Mouse (Mus musculus): Measurements from ENCODE around the gene Ccnt1.
A peak's percentile ranks its signal among the peaks of the same experiment; 100 is the strongest.
"Not testable (repeated sequence)": the region's sequence is repeated elsewhere in the genome, so short reads cannot be mapped to it uniquely, and the experiment has no call there.

The Ccnt1 gene

GRCm38 (mm10) chr15:98541064-98541463, 29.7 kb downstream of the Ccnt1 start:
- DNase-seq (ENCODE audit: low read depth, low spot score) = no peak
- no peaks in the 10 kb centered on the region for H3K27me3 ChIP-seq (ENCODE audit: control insufficient read depth, insufficient read depth, low read length, poor library complexity, severe bottlenecking)
- peaks cover 11% of the 10 kb centered on the region for H3K36me3 ChIP-seq (ENCODE audit: control insufficient read depth, insufficient read depth, low read length, poor library complexity, severe bottlenecking)

GRCm38 (mm10) chr15:98537923-98538322, 32.8 kb downstream of the Ccnt1 start:
- H3K27me3 ChIP-seq (ENCODE audit: control insufficient read depth, insufficient read depth, low read length, poor library complexity, severe bottlenecking) = no peaks in the 10 kb centered on the region
- H3K36me3 ChIP-seq (ENCODE audit: control insufficient read depth, insufficient read depth, low read length, poor library complexity, severe bottlenecking) = no peaks in the 10 kb centered on the region
- DNase-seq (ENCODE audit: low read depth, low spot score) = no peak

GRCm38 (mm10) chr15:98536828-98537510, 33.8 kb downstream of the Ccnt1 start:
- Histone ChIP-seq H3K36me3 (ENCODE audit: control insufficient read depth, insufficient read depth, low read length, poor library complexity, severe bottlenecking) (no peaks in the 10 kb centered on the region), H3K27me3 (ENCODE audit: control insufficient read depth, insufficient read depth, low read length, poor library complexity, severe bottlenecking) (no peaks in the 10 kb centered on the region)
- no peak for DNase-seq (ENCODE audit: low read depth, low spot score)

GRCm38 (mm10) chr15:98535921-98536320, 34.8 kb downstream of the Ccnt1 start:
- DNase-seq (ENCODE audit: low read depth, low spot score) = no peak
- H3K36me3 ChIP-seq (ENCODE audit: control insufficient read depth, insufficient read depth, low read length, poor library complexity, severe bottlenecking) = peaks cover 5% of the 10 kb centered on the region
- no peaks in the 10 kb centered on the region for H3K27me3 ChIP-seq (ENCODE audit: control insufficient read depth, insufficient read depth, low read length, poor library complexity, severe bottlenecking)

GRCm38 (mm10) chr15:98533881-98534627, 36.7 kb downstream of the Ccnt1 start, which contains the start of gene Kansl2:
Gene Kansl2 (minus strand): TSS chr15:98534264.
- DNase-seq (ENCODE audit: low read depth, low spot score) = peak; percentile 99
- peaks cover 10% of the 10 kb centered on the region for H3K36me3 ChIP-seq (ENCODE audit: control insufficient read depth, insufficient read depth, low read length, poor library complexity, severe bottlenecking)
- H3K27me3 ChIP-seq (ENCODE audit: control insufficient read depth, insufficient read depth, low read length, poor library complexity, severe bottlenecking) = no peaks in the 10 kb centered on the region

- H3K36me3 ChIP-seq (ENCODE audit: control insufficient read depth, insufficient read depth, low read length, poor library complexity, severe bottlenecking) = peaks cover 13% of the 10 kb centered on the region
- DNase-seq (ENCODE audit: low read depth, low spot score) = no peak
These were observed 37.6 kb downstream of the Ccnt1 start for GRCm38 (mm10) chr15:98533035-98533531.

GRCm38 (mm10) chr15:98532281-98532680, 38.4 kb downstream of the Ccnt1 start:
- no peak for DNase-seq (ENCODE audit: low read depth, low spot score)
- Histone ChIP-seq H3K27me3 (ENCODE audit: control insufficient read depth, insufficient read depth, low read length, poor library complexity, severe bottlenecking) (no peaks in the 10 kb centered on the region), H3K36me3 (ENCODE audit: control insufficient read depth, insufficient read depth, low read length, poor library complexity, severe bottlenecking) (peaks cover 14% of the 10 kb centered on the region)

More at GRCm38 (mm10) chr15:98533035-98533531, 37.6 kb downstream of the Ccnt1 start:
- H3K27me3 ChIP-seq (ENCODE audit: control insufficient read depth, insufficient read depth, low read length, poor library complexity, severe bottlenecking) = no peaks in the 10 kb centered on the region

GRCm38 (mm10) chr15:98528066-98528563, 42.6 kb downstream of the Ccnt1 start:
- H3K36me3 ChIP-seq (ENCODE audit: control insufficient read depth, insufficient read depth, low read length, poor library complexity, severe bottlenecking) = peaks cover 19% of the 10 kb centered on the region
- H3K27me3 ChIP-seq (ENCODE audit: control insufficient read depth, insufficient read depth, low read length, poor library complexity, severe bottlenecking) = no peaks in the 10 kb centered on the region
- DNase-seq (ENCODE audit: low read depth, low spot score) = no peak

- no peak for DNase-seq (ENCODE audit: low read depth, low spot score)
- peaks cover 26% of the 10 kb centered on the region for H3K36me3 ChIP-seq (ENCODE audit: control insufficient read depth, insufficient read depth, low read length, poor library complexity, severe bottlenecking)
- H3K27me3 ChIP-seq (ENCODE audit: control insufficient read depth, insufficient read depth, low read length, poor library complexity, severe bottlenecking) = no peaks in the 10 kb centered on the region
These were observed 43.5 kb downstream of the Ccnt1 start for GRCm38 (mm10) chr15:98527056-98527771.

GRCm38 (mm10) chr15:98526057-98526456, 44.7 kb downstream of the Ccnt1 start:
- DNase-seq (ENCODE audit: low read depth, low spot score) = no peak
- H3K36me3 ChIP-seq (ENCODE audit: control insufficient read depth, insufficient read depth, low read length, poor library complexity, severe bottlenecking) = peaks cover 23% of the 10 kb centered on the region
- H3K27me3 ChIP-seq (ENCODE audit: control insufficient read depth, insufficient read depth, low read length, poor library complexity, severe bottlenecking) = no peaks in the 10 kb centered on the region

GRCm38 (mm10) chr15:98521245-98521644, 49.5 kb downstream of the Ccnt1 start:
- no peak for DNase-seq (ENCODE audit: low read depth, low spot score)
- H3K36me3 ChIP-seq (ENCODE audit: control insufficient read depth, insufficient read depth, low read length, poor library complexity, severe bottlenecking) = peaks cover 19% of the 10 kb centered on the region
- H3K27me3 ChIP-seq (ENCODE audit: control insufficient read depth, insufficient read depth, low read length, poor library complexity, severe bottlenecking) = no peaks in the 10 kb centered on the region

- peak; percentile 76 for DNase-seq (ENCODE audit: low read depth, low spot score)
- Histone ChIP-seq H3K27me3 (ENCODE audit: control insufficient read depth, insufficient read depth, low read length, poor library complexity, severe bottlenecking) (no peaks in the 10 kb centered on the region), H3K36me3 (ENCODE audit: control insufficient read depth, insufficient read depth, low read length, poor library complexity, severe bottlenecking) (peaks cover 13% of the 10 kb centered on the region)
These were observed 53.1 kb downstream of the Ccnt1 start for GRCm38 (mm10) chr15:98517380-98518355.

GRCm38 (mm10) chr15:98514845-98515244, 55.9 kb downstream of the Ccnt1 start:
- H3K27me3 ChIP-seq (ENCODE audit: control insufficient read depth, insufficient read depth, low read length, poor library complexity, severe bottlenecking); DNase-seq (ENCODE audit: low read depth, low spot score); H3K36me3 ChIP-seq (ENCODE audit: control insufficient read depth, insufficient read depth, low read length, poor library complexity, severe bottlenecking): not testable (repeated sequence)

GRCm38 (mm10) chr15:98514146-98514545, 56.6 kb downstream of the Ccnt1 start:
- Histone ChIP-seq H3K36me3 (ENCODE audit: control insufficient read depth, insufficient read depth, low read length, poor library complexity, severe bottlenecking) (peaks cover 4% of the 10 kb centered on the region; the same call in 1 of the 2 replicates), H3K27me3 (ENCODE audit: control insufficient read depth, insufficient read depth, low read length, poor library complexity, severe bottlenecking) (no peaks in the 10 kb centered on the region)
- DNase-seq (ENCODE audit: low read depth, low spot score) = peak; percentile 48

All from splenic B cell, adult 2 months (primary cell).